Mouse (Mus musculus): ENCODE results near the gene Vmn1r94. TPM values are rescaled to one million over a fixed set of nuclear protein-coding genes. Genes with fewer than 3 reads are reported as not detected.

Vmn1r94 gene
- polyA plus RNA-seq (2014; fragmentation: Illumina TruSeq; extraction: RNeasy Lipid Tissue Mini Kit (QIAGEN cat#74804); ENCODE audit: low read depth, low replicate concordance), result not detected

GRCm38 (mm10) chr7:20168277-20168676 is at the start of gene Vmn1r94:
Gene Vmn1r94 (minus strand): TSS chr7:20168377.

GRCm38 (mm10) chr7:20205507-20205906 is 37.3 kb upstream of the Vmn1r94 start, which contains the start of gene Gm6164:
Gene Gm6164 (minus strand): TSS chr7:20205607.

GRCm38 (mm10) chr7:20193410-20193809 is 25.2 kb upstream of the Vmn1r94 start, which contains the start of gene Vmn1r95:
Gene Vmn1r95 (plus strand): TSS chr7:20193710.

GRCm38 (mm10) chr7:20138988-20139387 is 29.2 kb downstream of the Vmn1r94 start, which contains the start of gene Vmn1r93:
Gene Vmn1r93 (minus strand): TSS chr7:20139088.

GRCm38 (mm10) chr7:20122479-20122878 is 45.7 kb downstream of the Vmn1r94 start, which contains the start of gene Gm16442:
Gene Gm16442 (minus strand): TSS chr7:20122579.

Other genes with a start within 250 kb of the Vmn1r94 start
- 41.5 TPM for gene Pvr, start 247.2 kb downstream of the Vmn1r94 start, polyA plus RNA-seq (2014; fragmentation: Illumina TruSeq; extraction: RNeasy Lipid Tissue Mini Kit (QIAGEN cat#74804); ENCODE audit: low read depth, low replicate concordance)
- gene Igsf23, start 217.6 kb downstream of the Vmn1r94 start, polyA plus RNA-seq (2014; fragmentation: Illumina TruSeq; extraction: RNeasy Lipid Tissue Mini Kit (QIAGEN cat#74804); ENCODE audit: low read depth, low replicate concordance), result not detected
- gene Ceacam20, start 203.0 kb downstream of the Vmn1r94 start, polyA plus RNA-seq (2014; fragmentation: Illumina TruSeq; extraction: RNeasy Lipid Tissue Mini Kit (QIAGEN cat#74804); ENCODE audit: low read depth, low replicate concordance), result not detected
- gene Nlrp9b, start 176.9 kb downstream of the Vmn1r94 start, polyA plus RNA-seq (2014; fragmentation: Illumina TruSeq; extraction: RNeasy Lipid Tissue Mini Kit (QIAGEN cat#74804); ENCODE audit: low read depth, low replicate concordance), result not detected
- not detected for gene Vmn1r91, start 68.7 kb downstream of the Vmn1r94 start, polyA plus RNA-seq (2014; fragmentation: Illumina TruSeq; extraction: RNeasy Lipid Tissue Mini Kit (QIAGEN cat#74804); ENCODE audit: low read depth, low replicate concordance)
- gene Gm16442, start 45.8 kb downstream of the Vmn1r94 start, polyA plus RNA-seq (2014; fragmentation: Illumina TruSeq; extraction: RNeasy Lipid Tissue Mini Kit (QIAGEN cat#74804); ENCODE audit: low read depth, low replicate concordance), result not detected
- not detected for gene Vmn1r93, start 29.3 kb downstream of the Vmn1r94 start, polyA plus RNA-seq (2014; fragmentation: Illumina TruSeq; extraction: RNeasy Lipid Tissue Mini Kit (QIAGEN cat#74804); ENCODE audit: low read depth, low replicate concordance)
- not detected for gene Vmn1r95, start 25.3 kb upstream of the Vmn1r94 start, polyA plus RNA-seq (2014; fragmentation: Illumina TruSeq; extraction: RNeasy Lipid Tissue Mini Kit (QIAGEN cat#74804); ENCODE audit: low read depth, low replicate concordance)
- gene Gm6164, start 37.2 kb upstream of the Vmn1r94 start, polyA plus RNA-seq (2014; fragmentation: Illumina TruSeq; extraction: RNeasy Lipid Tissue Mini Kit (QIAGEN cat#74804); ENCODE audit: low read depth, low replicate concordance), result not detected
- gene Gm4498, start 65.5 kb upstream of the Vmn1r94 start, polyA plus RNA-seq (2014; fragmentation: Illumina TruSeq; extraction: RNeasy Lipid Tissue Mini Kit (QIAGEN cat#74804); ENCODE audit: low read depth, low replicate concordance), result not detected
- not detected for gene Gm5890, start 94.5 kb upstream of the Vmn1r94 start, polyA plus RNA-seq (2014; fragmentation: Illumina TruSeq; extraction: RNeasy Lipid Tissue Mini Kit (QIAGEN cat#74804); ENCODE audit: low read depth, low replicate concordance)
- gene Gm4133, start 165.7 kb upstream of the Vmn1r94 start, polyA plus RNA-seq (2014; fragmentation: Illumina TruSeq; extraction: RNeasy Lipid Tissue Mini Kit (QIAGEN cat#74804); ENCODE audit: low read depth, low replicate concordance), result not detected
- not detected for gene Gm5728, start 207.0 kb upstream of the Vmn1r94 start, polyA plus RNA-seq (2014; fragmentation: Illumina TruSeq; extraction: RNeasy Lipid Tissue Mini Kit (QIAGEN cat#74804); ENCODE audit: low read depth, low replicate concordance)
- gene Vmn1r100, start 249.6 kb upstream of the Vmn1r94 start, polyA plus RNA-seq (2014; fragmentation: Illumina TruSeq; extraction: RNeasy Lipid Tissue Mini Kit (QIAGEN cat#74804); ENCODE audit: low read depth, low replicate concordance), result not detected

Data from adrenal gland, adult 10 weeks (tissue).